Mouse (Mus musculus): ENCODE data around the gene Fnd3c2.
"Not testable (repeated sequence)": the region's sequence is repeated elsewhere in the genome, so short reads cannot be mapped to it uniquely, and the experiment has no call there.

The Fnd3c2 gene

GRCm38 (mm10) chrX:106255276-106255675, at the start of gene Fnd3c2:
Gene Fnd3c2 (minus strand): TSS chrX:106255376.
- no peak for DNase-seq

- DNase-seq, result no peak
Observed at GRCm38 (mm10) chrX:106284441-106284840, 29.3 kb upstream of the Fnd3c2 start.

- DNase-seq, result no peak
Observed at GRCm38 (mm10) chrX:106221058-106221457, 34.1 kb downstream of the Fnd3c2 start, which contains the start of gene Taf9b. Gene Taf9b (minus strand): TSS chrX:106221158.

- peak; percentile 60 for DNase-seq
Observed at GRCm38 (mm10) chrX:106219171-106220032, 35.8 kb downstream of the Fnd3c2 start.

GRCm38 (mm10) chrX:106209100-106209499, 46.1 kb downstream of the Fnd3c2 start:
- DNase-seq, result no peak

GRCm38 (mm10) chrX:106198904-106199303, 56.3 kb downstream of the Fnd3c2 start:
- no peak for DNase-seq

- DNase-seq, result no peak
Observed at GRCm38 (mm10) chrX:106197308-106197707, 57.9 kb downstream of the Fnd3c2 start.

- DNase-seq, result not testable (repeated sequence)
Observed at GRCm38 (mm10) chrX:106194361-106194760, 60.8 kb downstream of the Fnd3c2 start.

- DNase-seq, result no peak
Observed at GRCm38 (mm10) chrX:106190091-106190490, 65.1 kb downstream of the Fnd3c2 start.

GRCm38 (mm10) chrX:106189356-106189755, 65.8 kb downstream of the Fnd3c2 start:
- no peak for DNase-seq

- peak; percentile 67 for DNase-seq
Observed at GRCm38 (mm10) chrX:106187737-106188136, 67.4 kb downstream of the Fnd3c2 start.

- peak; percentile 96 for DNase-seq
Observed at GRCm38 (mm10) chrX:106186713-106187649, 68.2 kb downstream of the Fnd3c2 start, which contains the start of gene Pgk1. Gene Pgk1 (plus strand): TSS chrX:106187100.

- DNase-seq, result no peak
Observed at GRCm38 (mm10) chrX:106185706-106186105, 69.5 kb downstream of the Fnd3c2 start.

Measured in kidney, adult 11 months (tissue).